Mouse (Mus musculus) layer of hippocampus, adult 8-10 months (tissue): ENCODE measurements around the gene Ccdc117. TPM values are rescaled to one million over a fixed set of nuclear protein-coding genes. Genes with fewer than 3 reads are reported as not detected.

Experiments
- total RNA-seq, 4 experiments: library from RNA; stranded (reverse); gene quantifications; 2 replicates each; pipeline ENCODE4 v1.2.4; 2022

The Ccdc117 gene
- total RNA-seq, 4 experiments from 2014 or later, result 13.3 to 18.4 (median 15.2) TPM

Other genes with a start within 250 kb of the Ccdc117 start
- 10 to 100 TPM; 18.6 to 22.3 (median 20.3) TPM for gene Znrf3, start 97.3 kb downstream of the Ccdc117 start, total RNA-seq
- gene Xbp1, start 21.5 kb downstream of the Ccdc117 start, total RNA-seq, result 100 to 1,000 TPM in 2 of 4 experiments, 10 to 100 TPM in 2; 71.9 to 130 (median 98.1) TPM
- gene Ankrd36, start 27.5 kb upstream of the Ccdc117 start, total RNA-seq, result not detected
- gene Mrps24, start 173.5 kb upstream of the Ccdc117 start, total RNA-seq, result 10 to 100 TPM; 52.7 to 65.7 (median 61.7) TPM
- 10 to 100 TPM; 72.1 to 78.9 (median 73.4) TPM for gene Urgcp, start 220.2 kb upstream of the Ccdc117 start, total RNA-seq
- 10 to 100 TPM; 69.6 to 80.5 (median 78.1) TPM for gene Dbnl, start 246.3 kb upstream of the Ccdc117 start, total RNA-seq